Mouse (Mus musculus) heart, postnatal 0 days (tissue): ENCODE results near the gene Gimap3. TPM values are rescaled to one million over a fixed set of nuclear protein-coding genes. Genes with fewer than 3 reads are reported as not detected.

Experiments
- ATAC-seq: fragments of 200-750 bp; cut with Nextera tagmentation; 2 replicates; pipeline ENCODE4 v1.8.0; 2017; ENCODE audit warnings: low read depth, moderate number of reproducible peaks, moderate library complexity; ENCODE audit not compliant: insufficient read depth
- DNase-seq: peaks from one replicate; pipeline ENCODE4 v3.0.0-alpha.2; 2016; ENCODE audit warnings: low spot score
- H3K27ac ChIP-seq: fragments of 300-500 bp; sonication (generic); 2 replicates; pipeline ENCODE4 v1.5.1; 2014; ENCODE audit warnings: low read depth, mild to moderate bottlenecking
- H3K27me3 ChIP-seq: fragments of 300-500 bp; sonication (generic); 2 replicates; pipeline ENCODE4 v1.6.1; 2014; ENCODE audit warnings: low read length, mixed read lengths; ENCODE audit not compliant: control insufficient read depth, insufficient read depth
- H3K36me3 ChIP-seq: fragments of 300-500 bp; sonication (generic); replicated peaks from 2 replicates; pipeline ENCODE4 v1.6.1; 2014; ENCODE audit warnings: low read length, mixed read lengths; ENCODE audit not compliant: control insufficient read depth, insufficient read depth
- H3K4me1 ChIP-seq: fragments of 300-500 bp; sonication (generic); 2 replicates; pipeline ENCODE4 v1.6.1; 2014; ENCODE audit warnings: antibody characterized with exemption; ENCODE audit not compliant: control insufficient read depth, insufficient read depth
- H3K4me2 ChIP-seq: fragments of 300-500 bp; sonication (generic); 2 replicates; pipeline ENCODE4 v1.6.1; 2014; ENCODE audit warnings: low read depth, mild to moderate bottlenecking, low read length, moderate library complexity
- H3K4me3 ChIP-seq: fragments of 300-500 bp; sonication (generic); 2 replicates; pipeline ENCODE4 v1.5.1; 2014; ENCODE audit warnings: low read depth, low read length
- H3K9ac ChIP-seq: fragments of 300-500 bp; sonication (generic); replicated peaks from 2 replicates; pipeline ENCODE4 v1.6.1; 2014; ENCODE audit warnings: low read depth, low read length, mixed read lengths
- H3K9me3 ChIP-seq: fragments of 300-500 bp; sonication (generic); replicated peaks from 2 replicates; pipeline ENCODE4 v1.6.1; 2016; ENCODE audit warnings: low read length; ENCODE audit not compliant: control insufficient read depth
- CTCF ChIP-seq: IDR thresholded peaks from 2 replicates; pipeline ENCODE4 v1.5.1; 2016; ENCODE audit warnings: antibody characterized with exemption, control low read depth, low read depth
- EP300 ChIP-seq: IDR thresholded peaks from 2 replicates; pipeline ENCODE4 v1.6.1; 2016; ENCODE audit warnings: antibody characterized with exemption, low read depth
- WGBS: fragments of 180-500 bp; shearing (Covaris S2); extraction: QIAGEN DNeasy Blood & Tissue Kit; methylation state at CpG from one replicate; pipeline ENCODE4 v1.1.7; 2014; 5-methylcytosine and 5-hydroxymethylcytosine counted together
- polyA plus RNA-seq: library from polyadenylated mRNA; unstranded; fragments of >200 nt; fragmentation: Nextera tagmentation; extraction: Ambion mirVana; gene quantifications from 2 replicates; pipeline ENCODE4 v1.2.1, GENCODE M21; 2015
- total RNA-seq: library from RNA; depleted of rRNA; stranded (reverse); fragments of >200 nt; gene quantifications from 2 replicates; pipeline ENCODE4 v1.2.3, GENCODE M21; 2014; ENCODE audit warnings: low replicate concordance

Gimap3 gene
- total and polyA plus RNA-seq, 2 experiments from 2014 or later: not detected

GRCm38 (mm10) chr6:48772030-48772429 lies 1.4 kb upstream of the Gimap3 start:
- Histone ChIP-seq H3K9me3 (no peaks in the 10 kb centered on the region), H3K4me3 (no peak overlapping the region), H3K27me3 (no peaks in the 10 kb centered on the region), H3K4me2 (no peak overlapping the region), H3K4me1 (no peaks in the 10 kb centered on the region), H3K36me3 (no peaks in the 10 kb centered on the region), H3K9ac (no peak overlapping the region), H3K27ac (no peak overlapping the region)
- WGBS: 7% methylated on average over 8 of the region's 8 CpGs
- DNase-seq (peak; percentile 79), ATAC-seq (peak; percentile 75)
- TF ChIP-seq CTCF (peak; percentile 89), EP300 (no peak)

GRCm38 (mm10) chr6:48768933-48769332 lies 1.7 kb downstream of the Gimap3 start:
- WGBS: 82% methylated on average over 3 of the region's 3 CpGs
- H3K9ac ChIP-seq: no peak overlapping the region
- no peak for ATAC-seq
- DNase-seq: no peak
- TF ChIP-seq EP300 (no peak), CTCF (no peak)
- no peaks in the 10 kb centered on the region for H3K4me1 ChIP-seq
- no peaks in the 10 kb centered on the region for H3K36me3 ChIP-seq
- no peak overlapping the region for H3K4me3 ChIP-seq
- H3K4me2 ChIP-seq: no peak overlapping the region
- H3K27me3 ChIP-seq: no peaks in the 10 kb centered on the region
- no peaks in the 10 kb centered on the region for H3K9me3 ChIP-seq
- no peak overlapping the region for H3K27ac ChIP-seq

GRCm38 (mm10) chr6:48768178-48768869 lies 2.3 kb downstream of the Gimap3 start:
- DNase-seq (no peak), ATAC-seq (no peak)
- Histone ChIP-seq H3K9ac (no peak overlapping the region), H3K4me1 (no peaks in the 10 kb centered on the region), H3K27me3 (no peaks in the 10 kb centered on the region), H3K9me3 (no peaks in the 10 kb centered on the region), H3K4me3 (no peak overlapping the region), H3K36me3 (no peaks in the 10 kb centered on the region), H3K27ac (no peak overlapping the region), H3K4me2 (no peak overlapping the region)
- TF ChIP-seq CTCF (no peak), EP300 (no peak)
- 56% methylated on average over 9 of the region's 9 CpGs for WGBS

DNA sequence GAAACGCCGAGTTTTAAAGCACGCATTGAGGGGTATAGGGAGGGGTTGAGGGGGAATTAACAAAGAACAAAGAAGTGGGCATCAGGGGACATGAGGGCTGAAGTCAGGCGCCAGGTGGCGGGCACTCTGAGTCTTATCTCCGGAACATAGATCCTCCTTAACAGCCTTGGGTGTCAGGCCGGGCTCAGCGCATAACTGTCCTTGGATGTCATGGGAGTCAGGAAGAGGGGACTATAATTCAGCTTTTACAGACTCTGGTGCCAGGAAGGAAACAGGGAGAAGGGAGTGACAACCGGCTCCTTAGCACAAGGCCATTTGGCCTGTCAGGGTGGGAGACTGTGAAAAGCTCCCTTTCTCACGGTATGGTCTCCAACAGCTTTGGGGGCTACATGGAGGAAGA lies 6.2 kb downstream of the Gimap3 start:
- Histone ChIP-seq H3K36me3 (no peaks in the 10 kb centered on the region), H3K27ac (no peak overlapping the region), H3K9me3 (no peaks in the 10 kb centered on the region), H3K4me3 (no peak overlapping the region), H3K4me2 (no peak overlapping the region), H3K27me3 (no peaks in the 10 kb centered on the region), H3K9ac (no peak overlapping the region), H3K4me1 (no peaks in the 10 kb centered on the region)
- ATAC-seq (no peak), DNase-seq (no peak)
- TF ChIP-seq CTCF (no peak), EP300 (no peak)
- 93% methylated on average over 10 of the region's 10 CpGs for WGBS

DNA sequence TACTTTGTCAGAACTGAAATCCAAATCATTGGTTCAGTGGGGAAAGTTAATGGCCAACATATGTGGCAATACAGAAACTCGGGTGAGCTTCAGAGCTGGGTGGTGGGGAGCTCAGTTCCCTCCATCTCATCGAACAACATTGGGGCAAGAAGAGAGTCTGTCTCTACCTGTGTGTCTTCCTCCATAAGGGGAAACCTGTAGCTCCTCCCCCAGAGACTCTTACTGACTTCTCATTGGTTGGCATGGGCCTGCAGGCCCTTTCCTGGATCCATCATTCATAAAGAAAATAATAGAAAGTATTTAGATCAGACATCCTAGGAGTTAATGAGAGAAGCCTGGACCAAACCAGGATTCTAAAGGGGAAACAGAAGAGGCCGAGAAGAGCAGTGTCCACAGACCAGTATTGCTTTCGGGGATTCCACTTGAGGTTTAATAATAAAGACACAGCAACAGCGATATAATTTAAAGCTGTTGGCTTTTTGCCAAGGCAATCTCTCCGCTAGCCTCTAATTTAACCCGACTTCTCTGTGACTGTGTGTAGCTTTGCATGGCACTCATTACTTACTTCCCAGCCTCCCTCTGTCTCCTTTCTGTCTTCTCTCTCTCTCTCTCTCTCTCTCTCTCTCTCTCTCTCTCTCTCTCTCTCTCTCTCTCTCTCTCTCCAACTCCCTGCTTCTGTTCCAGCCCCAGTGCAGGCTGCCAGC lies 6.9 kb downstream of the Gimap3 start:
- 68% methylated on average over 7 of the region's 7 CpGs for WGBS
- Histone ChIP-seq H3K4me3 (no peak overlapping the region), H3K4me1 (no peaks in the 10 kb centered on the region)

More for the DNA sequence above, 6.9 kb downstream of the Gimap3 start:
- H3K9ac ChIP-seq: no peak overlapping the region
- ATAC-seq: no peak
- H3K4me2 ChIP-seq: no peak overlapping the region
- TF ChIP-seq EP300 (no peak), CTCF (no peak)
- DNase-seq: no peak
- no peaks in the 10 kb centered on the region for H3K36me3 ChIP-seq
- H3K27me3 ChIP-seq: no peaks in the 10 kb centered on the region
- H3K27ac ChIP-seq: no peak overlapping the region
- H3K9me3 ChIP-seq: no peaks in the 10 kb centered on the region
